Mouse (Mus musculus): ENCODE measurements at regions not wholly inside any gene's neighbourhood (a gene's known extent, or its start where the extent isn't known, plus 50 kb on each side); places are given as distances from the start of the nearest gene placed in this dataset.

GRCm38 (mm10) chr5:119215364-119215763, 455.1 kb upstream of the Tbx3 start:
- Histone ChIP-seq H3K4me2 (ENCODE audit: low read depth) (no peak overlapping the region), H3K4me1 (replicated peaks; ENCODE audit: control insufficient read depth in 2 of 2, insufficient read depth in 2 of 2, low read length in 1 of 2) (peaks cover 0 to 2% of the 10 kb centered on the region in 2 experiments; a peak in 1 of 4 replicates), H3K36me3 (replicated peaks; ENCODE audit: control insufficient read depth, insufficient read depth, low read depth) (no peaks in the 10 kb centered on the region), H3K4me3 (ENCODE audit: insufficient read depth in 1 of 2, low read depth in 2 of 2, low read length in 2 of 2) (no peak overlapping the region), H3K27me3 (ENCODE audit: control insufficient read depth, insufficient read depth, low read length) (no peaks in the 10 kb centered on the region), H3K27ac (no peak overlapping the region), H3K9me3 (ENCODE audit: control insufficient read depth, low read length) (no peaks in the 10 kb centered on the region), H3K9ac (replicated peaks) (no peak overlapping the region)
- ATAC-seq (ENCODE audit: insufficient read depth) (no peak), DNase-seq (ENCODE audit: low read depth in 3 of 3, low spot score in 3 of 3) (no peak)
- WGBS (ENCODE audit: insufficient replicate concordance): 60% methylated on average over 10 of the region's 10 CpGs
- TF ChIP-seq EP300 (IDR thresholded peaks at IDR 0.05; ENCODE audit: low read depth) (no peak), CTCF (IDR thresholded peaks at IDR 0.05; ENCODE audit: low read depth) (no peak)

- no peak for ATAC-seq (ENCODE audit: insufficient read depth)
Measured at GRCm38 (mm10) chr5:119216146-119216545, 454.3 kb upstream of the Tbx3 start.

GRCm38 (mm10) chr5:119217077-119217476, 453.4 kb upstream of the Tbx3 start:
- Histone ChIP-seq H3K27ac (no peak overlapping the region), H3K4me2 (ENCODE audit: low read depth) (no peak overlapping the region), H3K27me3 (ENCODE audit: control insufficient read depth, insufficient read depth, low read length) (no peaks in the 10 kb centered on the region), H3K4me3 (ENCODE audit: insufficient read depth in 1 of 2, low read depth in 2 of 2, low read length in 2 of 2) (no peak overlapping the region), H3K9me3 (ENCODE audit: control insufficient read depth, low read length) (no peaks in the 10 kb centered on the region), H3K9ac (replicated peaks) (no peak overlapping the region), H3K4me1 (replicated peaks; ENCODE audit: control insufficient read depth in 2 of 2, insufficient read depth in 2 of 2, low read length in 1 of 2) (peaks cover 0 to 2% of the 10 kb centered on the region in 2 experiments; a peak in 1 of 4 replicates), H3K36me3 (replicated peaks; ENCODE audit: control insufficient read depth, insufficient read depth, low read depth) (no peaks in the 10 kb centered on the region)
- ATAC-seq (ENCODE audit: insufficient read depth) (no peak), DNase-seq (ENCODE audit: low read depth in 3 of 3, low spot score in 3 of 3) (no peak)
- WGBS (ENCODE audit: insufficient replicate concordance): 63% methylated on average over 9 of the region's 9 CpGs
- TF ChIP-seq EP300 (IDR thresholded peaks at IDR 0.05; ENCODE audit: low read depth) (no peak), CTCF (IDR thresholded peaks at IDR 0.05; ENCODE audit: low read depth) (no peak)

More at GRCm38 (mm10) chr5:119216146-119216545, 454.3 kb upstream of the Tbx3 start:
- no peak for DNase-seq (ENCODE audit: low read depth in 3 of 3, low spot score in 3 of 3)
- no peaks in the 10 kb centered on the region for H3K9me3 ChIP-seq (ENCODE audit: control insufficient read depth, low read length)
- 47% methylated on average over 3 of the region's 3 CpGs for WGBS (ENCODE audit: insufficient replicate concordance)
- no peak overlapping the region for H3K4me3 ChIP-seq (ENCODE audit: insufficient read depth in 1 of 2, low read depth in 2 of 2, low read length in 2 of 2)
- no peak overlapping the region for H3K4me2 ChIP-seq (ENCODE audit: low read depth)
- TF ChIP-seq EP300 (IDR thresholded peaks at IDR 0.05; ENCODE audit: low read depth): no peak
- TF ChIP-seq CTCF (IDR thresholded peaks at IDR 0.05; ENCODE audit: low read depth): no peak
- no peak overlapping the region for H3K9ac ChIP-seq (replicated peaks)
- H3K4me1 ChIP-seq (replicated peaks; ENCODE audit: control insufficient read depth in 2 of 2, insufficient read depth in 2 of 2, low read length in 1 of 2): peaks cover 0 to 2% of the 10 kb centered on the region in 2 experiments; a peak in 1 of 4 replicates
- no peak overlapping the region for H3K27ac ChIP-seq
- no peaks in the 10 kb centered on the region for H3K36me3 ChIP-seq (replicated peaks; ENCODE audit: control insufficient read depth, insufficient read depth, low read depth)
- no peaks in the 10 kb centered on the region for H3K27me3 ChIP-seq (ENCODE audit: control insufficient read depth, insufficient read depth, low read length)

GRCm38 (mm10) chr5:119228691-119229090, 441.8 kb upstream of the Tbx3 start:
- WGBS (ENCODE audit: insufficient replicate concordance): 74% methylated on average over 5 of the region's 5 CpGs
- ATAC-seq (ENCODE audit: insufficient read depth): no peak
- H3K27me3 ChIP-seq (ENCODE audit: control insufficient read depth, insufficient read depth, low read length): no peaks in the 10 kb centered on the region

GRCm38 (mm10) chr5:119232941-119233340, 437.5 kb upstream of the Tbx3 start:
- Histone ChIP-seq H3K27me3 (ENCODE audit: control insufficient read depth, insufficient read depth, low read length) (no peaks in the 10 kb centered on the region), H3K36me3 (replicated peaks; ENCODE audit: control insufficient read depth, insufficient read depth, low read depth) (no peaks in the 10 kb centered on the region), H3K4me2 (ENCODE audit: low read depth) (no peak overlapping the region), H3K27ac (no peak overlapping the region), H3K4me1 (replicated peaks; ENCODE audit: control insufficient read depth in 2 of 2, insufficient read depth in 2 of 2, low read length in 1 of 2) (no peaks in the 10 kb centered on the region), H3K9me3 (ENCODE audit: control insufficient read depth, low read length) (no peaks in the 10 kb centered on the region), H3K4me3 (ENCODE audit: insufficient read depth in 1 of 2, low read depth in 2 of 2, low read length in 2 of 2) (no peak overlapping the region), H3K9ac (replicated peaks) (no peak overlapping the region)
- TF ChIP-seq CTCF (IDR thresholded peaks at IDR 0.05; ENCODE audit: low read depth) (no peak), EP300 (IDR thresholded peaks at IDR 0.05; ENCODE audit: low read depth) (no peak)
- WGBS (ENCODE audit: insufficient replicate concordance): 53% methylated on average over 7 of the region's 7 CpGs
- ATAC-seq (ENCODE audit: insufficient read depth) (no peak), DNase-seq (ENCODE audit: low read depth in 3 of 3, low spot score in 3 of 3) (no peak)

More at GRCm38 (mm10) chr5:119228691-119229090, 441.8 kb upstream of the Tbx3 start:
- Histone ChIP-seq H3K4me2 (ENCODE audit: low read depth) (no peak overlapping the region), H3K4me1 (replicated peaks; ENCODE audit: control insufficient read depth in 2 of 2, insufficient read depth in 2 of 2, low read length in 1 of 2) (no peaks in the 10 kb centered on the region), H3K9me3 (ENCODE audit: control insufficient read depth, low read length) (no peaks in the 10 kb centered on the region), H3K4me3 (ENCODE audit: insufficient read depth in 1 of 2, low read depth in 2 of 2, low read length in 2 of 2) (no peak overlapping the region), H3K9ac (replicated peaks) (no peak overlapping the region), H3K36me3 (replicated peaks; ENCODE audit: control insufficient read depth, insufficient read depth, low read depth) (no peaks in the 10 kb centered on the region), H3K27ac (no peak overlapping the region)
- DNase-seq (ENCODE audit: low read depth in 3 of 3, low spot score in 3 of 3): no peak
- TF ChIP-seq CTCF (IDR thresholded peaks at IDR 0.05; ENCODE audit: low read depth): no peak
- no peak for TF ChIP-seq EP300 (IDR thresholded peaks at IDR 0.05; ENCODE audit: low read depth)
